Mouse (Mus musculus) heart, embryonic 13.5 days (tissue): ENCODE data around the gene Lrrc36. TPM values are rescaled to one million over a fixed set of nuclear protein-coding genes. Genes with fewer than 3 reads are reported as not detected.

ENCODE experiments used
- ATAC-seq: fragments of 200-750 bp; cut with Nextera tagmentation; 2 replicates; pipeline ENCODE4 v1.8.0; 2017; ENCODE audit warnings: moderate TSS enrichment; ENCODE audit not compliant: insufficient number of reproducible peaks, low FRiP score, low TSS enrichment; ENCODE audit errors: extremely low read depth
- H3K27ac ChIP-seq: fragments of 300-500 bp; sonication (generic); replicated peaks from 2 replicates; pipeline ENCODE4 v1.5.1; 2015; ENCODE audit warnings: moderate library complexity, mild to moderate bottlenecking, inconsistent platforms
- H3K27me3 ChIP-seq: fragments of 300-500 bp; sonication (generic); replicated peaks from 2 replicates; pipeline ENCODE4 v1.6.1; 2015; ENCODE audit warnings: mild to moderate bottlenecking, inconsistent platforms
- H3K36me3 ChIP-seq: fragments of 300-500 bp; sonication (generic); 2 replicates; pipeline ENCODE4 v1.6.1; 2015; ENCODE audit warnings: mild to moderate bottlenecking, inconsistent platforms
- H3K4me1 ChIP-seq: fragments of 300-500 bp; sonication (generic); 2 replicates; pipeline ENCODE4 v1.6.1; 2015; ENCODE audit warnings: inconsistent platforms
- H3K4me2 ChIP-seq: fragments of 300-500 bp; sonication (generic); 2 replicates; pipeline ENCODE4 v1.6.1; 2015; ENCODE audit warnings: inconsistent platforms, mild to moderate bottlenecking, moderate library complexity
- H3K4me3 ChIP-seq: fragments of 300-500 bp; sonication (generic); 2 replicates; pipeline ENCODE4 v1.5.1; 2015; ENCODE audit warnings: moderate library complexity, mild to moderate bottlenecking, inconsistent platforms
- H3K9ac ChIP-seq: fragments of 300-500 bp; sonication (generic); 2 replicates; pipeline ENCODE4 v1.6.1; 2015; ENCODE audit warnings: inconsistent platforms, mild to moderate bottlenecking, moderate library complexity
- H3K9me3 ChIP-seq: fragments of 300-500 bp; sonication (generic); 2 replicates; pipeline ENCODE4 v1.6.1; 2016; ENCODE audit warnings: inconsistent platforms
- WGBS: fragments of 180-500 bp; shearing (Covaris S2); methylation state at CpG from one replicate; pipeline ENCODE4 v1.1.7; 2015; ENCODE audit warnings: mixed read lengths; 5-methylcytosine and 5-hydroxymethylcytosine counted together
- polyA plus RNA-seq: library from polyadenylated mRNA; unstranded; fragments of >200 nt; fragmentation: Nextera tagmentation; extraction: Ambion mirVana; gene quantifications from 2 replicates; pipeline ENCODE4 v1.2.1, GENCODE M21; 2015

Gene Lrrc36
- polyA plus RNA-seq, 1 experiment from 2014 or later = 0.08 TPM

DNA sequence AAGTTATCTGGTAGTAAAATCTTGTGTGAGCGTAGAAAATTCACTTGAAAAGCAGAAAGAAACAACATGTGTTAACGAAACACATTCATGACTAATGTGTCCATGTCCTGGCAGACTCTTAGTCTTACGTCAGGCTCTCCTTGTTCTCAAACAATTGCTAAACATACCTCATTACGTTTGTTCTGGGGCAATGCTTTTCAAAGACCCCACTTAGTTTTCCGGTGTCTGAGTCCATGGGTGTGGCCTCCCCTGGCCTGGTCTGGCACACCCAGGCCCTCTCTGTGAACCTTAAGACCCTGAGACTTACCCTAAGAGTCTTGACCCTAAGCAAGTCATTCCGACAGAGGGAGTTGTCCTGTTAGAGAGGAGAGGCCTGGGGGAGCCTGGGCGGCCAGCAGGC is 19.5 kb upstream of the Lrrc36 start:
- H3K4me2 ChIP-seq = no peak overlapping the region
- ATAC-seq = no peak
- H3K27me3 ChIP-seq = peaks cover 69% of the 10 kb centered on the region
- no peak overlapping the region for H3K4me3 ChIP-seq
- H3K27ac ChIP-seq = no peak overlapping the region
- no peak overlapping the region for H3K9ac ChIP-seq
- H3K9me3 ChIP-seq = no peaks in the 10 kb centered on the region
- H3K36me3 ChIP-seq = no peaks in the 10 kb centered on the region
- H3K4me1 ChIP-seq = peaks cover 8% of the 10 kb centered on the region
- 79% methylated on average over 7 of the region's 7 CpGs for WGBS

DNA sequence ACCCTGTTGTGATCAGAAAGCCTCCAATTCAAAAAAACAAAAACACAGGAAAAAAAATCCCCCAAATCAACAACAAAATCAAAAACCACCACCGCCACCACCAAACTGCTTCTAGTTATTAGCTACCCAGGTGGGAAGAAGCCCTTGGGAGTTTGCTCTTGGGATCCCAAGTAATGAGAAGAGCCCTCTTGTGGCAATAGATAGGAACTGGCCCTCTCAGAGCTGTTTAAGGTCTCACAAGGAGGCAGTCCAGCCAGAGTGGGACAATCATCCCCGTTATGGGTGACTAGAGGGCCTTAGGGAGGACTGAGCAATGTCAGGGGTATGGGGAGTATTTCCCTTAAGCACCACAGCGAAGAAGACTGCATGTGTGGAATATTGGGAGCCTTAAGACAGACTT is 15.6 kb upstream of the Lrrc36 start:
- no peak overlapping the region for H3K4me3 ChIP-seq
- H3K27ac ChIP-seq = no peak overlapping the region
- peaks cover 7% of the 10 kb centered on the region for H3K4me1 ChIP-seq
- 25% methylated on average over 3 of the region's 3 CpGs for WGBS
- H3K27me3 ChIP-seq = peaks cover 39% of the 10 kb centered on the region
- H3K9ac ChIP-seq = no peak overlapping the region
- H3K9me3 ChIP-seq = no peaks in the 10 kb centered on the region; the same call in 1 of the 2 replicates
- H3K36me3 ChIP-seq = no peaks in the 10 kb centered on the region
- no peak for ATAC-seq
- H3K4me2 ChIP-seq = no peak overlapping the region

DNA sequence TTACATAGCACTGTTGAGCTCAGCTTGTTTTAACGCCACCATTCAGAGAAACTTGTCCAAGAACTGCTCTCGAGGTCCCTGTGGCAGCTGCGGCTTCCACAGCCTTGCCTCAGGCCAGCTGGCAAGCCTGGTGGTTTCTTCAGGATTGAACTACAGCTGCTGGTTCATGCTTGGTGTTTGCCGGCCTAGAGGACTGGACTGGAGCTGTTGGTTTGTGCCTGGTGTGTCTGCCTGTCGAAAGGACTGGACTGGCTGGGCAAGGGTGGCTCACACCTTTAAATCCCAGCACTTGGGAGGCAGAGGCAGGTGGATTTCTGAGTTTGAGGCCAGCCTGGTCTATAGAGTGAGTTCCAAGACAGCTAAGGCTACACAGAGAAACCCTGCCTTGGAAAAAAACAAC is 13.4 kb upstream of the Lrrc36 start:
- WGBS = 83% methylated on average over 5 of the region's 5 CpGs
- no peaks in the 10 kb centered on the region; the same call in 1 of the 2 replicates for H3K9me3 ChIP-seq
- H3K4me3 ChIP-seq = no peak overlapping the region
- H3K4me1 ChIP-seq = no peaks in the 10 kb centered on the region
- H3K27ac ChIP-seq = no peak overlapping the region
- H3K9ac ChIP-seq = no peak overlapping the region
- peaks cover 23% of the 10 kb centered on the region for H3K27me3 ChIP-seq
- no peak for ATAC-seq
- H3K36me3 ChIP-seq = no peaks in the 10 kb centered on the region
- H3K4me2 ChIP-seq = no peak overlapping the region

DNA sequence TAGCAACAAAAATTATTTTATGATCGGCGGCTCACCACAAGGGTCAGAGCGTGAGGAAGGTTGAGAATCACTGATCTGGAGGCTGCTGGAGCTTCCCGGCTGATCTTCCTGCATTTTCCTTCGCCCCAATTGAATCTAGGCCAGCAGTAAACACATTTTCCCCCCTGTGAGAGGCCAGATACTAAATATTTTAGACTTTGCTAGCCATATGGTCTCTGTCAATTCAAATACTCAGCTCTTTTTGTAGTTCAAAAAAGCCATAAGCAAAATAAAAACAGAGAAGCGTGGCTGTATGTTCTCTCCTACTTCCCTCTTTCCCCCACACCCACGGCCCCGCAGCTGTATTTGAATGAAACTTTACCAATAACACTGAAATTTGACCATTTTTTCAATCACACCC is 9.9 kb upstream of the Lrrc36 start:
- Histone ChIP-seq H3K9me3 (no peaks in the 10 kb centered on the region; the same call in 1 of the 2 replicates), H3K36me3 (no peaks in the 10 kb centered on the region), H3K4me2 (no peak overlapping the region), H3K27ac (no peak overlapping the region), H3K9ac (no peak overlapping the region), H3K4me1 (no peaks in the 10 kb centered on the region), H3K4me3 (no peak overlapping the region), H3K27me3 (0 out of 2 replicates have a peak, but pooled peaks cover 4% of the 10 kb centered on the region)
- ATAC-seq = no peak
- WGBS = 78% methylated on average over 8 of the region's 8 CpGs

DNA sequence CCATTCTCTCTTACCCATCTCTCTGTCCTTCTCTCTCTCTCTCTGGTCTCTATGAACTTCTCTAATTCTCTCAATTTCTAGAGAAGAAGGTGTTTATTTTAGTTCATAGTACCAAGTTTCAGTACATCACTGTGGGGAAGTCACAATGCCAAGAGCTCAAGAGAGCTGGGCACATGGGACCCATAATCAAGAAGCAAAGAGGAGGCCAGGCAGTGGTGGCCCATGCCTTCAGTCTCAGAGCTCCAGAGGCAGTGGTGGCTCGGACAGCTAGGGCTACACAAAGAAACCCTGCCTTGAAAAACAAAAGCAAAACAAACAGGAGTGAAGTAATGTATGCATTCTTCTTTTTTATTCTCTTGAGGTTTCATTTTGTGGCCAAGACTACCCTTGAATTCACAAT is 8.9 kb upstream of the Lrrc36 start:
- 69% methylated on average over 1 of the region's 1 CpGs for WGBS
- Histone ChIP-seq H3K9me3 (no peaks in the 10 kb centered on the region; the same call in 1 of the 2 replicates), H3K9ac (no peak overlapping the region), H3K36me3 (no peaks in the 10 kb centered on the region), H3K27ac (no peak overlapping the region), H3K27me3 (no peaks in the 10 kb centered on the region), H3K4me2 (no peak overlapping the region), H3K4me3 (no peak overlapping the region), H3K4me1 (no peaks in the 10 kb centered on the region)
- ATAC-seq = no peak

DNA sequence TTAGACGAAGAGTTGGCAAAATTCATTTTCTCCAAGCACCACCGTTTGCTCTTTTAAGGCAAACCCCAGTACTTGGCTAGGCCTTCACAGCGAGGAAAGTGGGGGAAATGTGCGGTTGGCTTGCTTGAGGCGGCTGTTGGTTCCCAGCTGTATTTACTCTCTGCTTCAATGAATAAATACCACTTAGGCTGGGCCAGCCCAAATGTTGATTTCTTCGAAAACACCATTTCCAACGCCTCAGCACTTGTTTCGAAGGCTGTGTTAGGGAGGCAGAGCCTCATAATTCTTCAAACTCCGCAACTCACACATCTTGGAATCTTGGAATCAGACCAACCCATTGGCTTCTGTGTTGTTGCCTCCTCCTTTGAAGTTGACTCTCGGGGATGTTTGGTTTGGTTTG is 7.0 kb upstream of the Lrrc36 start:
- H3K4me3 ChIP-seq = no peak overlapping the region
- 70% methylated on average over 10 of the region's 10 CpGs for WGBS
- ATAC-seq = no peak
- no peaks in the 10 kb centered on the region for H3K9me3 ChIP-seq
- no peak overlapping the region for H3K4me2 ChIP-seq
- no peak overlapping the region for H3K9ac ChIP-seq
- no peaks in the 10 kb centered on the region for H3K36me3 ChIP-seq
- H3K27ac ChIP-seq = no peak overlapping the region
- H3K27me3 ChIP-seq = no peaks in the 10 kb centered on the region
- H3K4me1 ChIP-seq = no peaks in the 10 kb centered on the region

DNA sequence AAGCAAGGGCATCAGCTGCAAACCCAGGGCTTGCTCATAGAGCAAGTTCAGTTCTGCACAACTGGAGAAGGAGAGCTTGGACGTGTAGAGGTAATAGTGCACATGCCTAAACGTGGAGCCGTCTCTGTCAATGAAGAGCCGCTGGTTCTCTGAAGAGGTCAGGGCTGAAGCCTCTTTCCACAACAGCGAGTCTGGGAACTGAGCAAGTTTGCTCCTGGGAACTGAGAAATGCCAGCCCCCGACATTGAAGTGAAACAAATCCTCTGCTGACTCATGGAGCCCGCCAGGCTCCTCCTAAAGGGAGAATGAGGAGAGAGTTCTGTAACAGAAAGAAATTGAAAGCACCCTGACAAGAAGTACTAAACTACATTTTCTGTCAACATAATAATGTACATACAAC is 5.0 kb upstream of the Lrrc36 start:
- Histone ChIP-seq H3K9me3 (no peaks in the 10 kb centered on the region), H3K9ac (no peak overlapping the region), H3K4me1 (peaks cover 2% of the 10 kb centered on the region), H3K4me3 (no peak overlapping the region), H3K27me3 (peaks cover 13% of the 10 kb centered on the region), H3K36me3 (no peaks in the 10 kb centered on the region), H3K27ac (no peak overlapping the region), H3K4me2 (no peak overlapping the region)
- WGBS = 48% methylated on average over 7 of the region's 7 CpGs
- ATAC-seq = no peak

DNA sequence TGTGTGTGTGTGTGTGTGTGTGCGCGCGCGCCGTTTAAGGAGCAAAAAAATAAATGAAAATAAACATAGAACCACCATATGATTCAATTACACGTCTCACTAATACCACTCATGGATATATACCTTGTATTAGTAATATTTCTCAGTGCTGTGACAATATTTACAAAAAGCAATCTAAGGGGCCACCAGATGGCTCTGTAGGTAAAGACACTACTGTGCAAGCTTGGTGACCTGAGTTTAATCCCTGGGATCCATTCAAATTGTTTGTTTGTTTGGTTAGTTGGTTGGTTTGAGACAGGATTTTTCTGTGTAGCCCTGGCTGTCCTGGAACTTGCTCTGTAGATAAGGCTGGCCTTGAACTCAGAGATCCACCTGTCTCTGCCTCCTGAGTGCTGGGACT is 3.4 kb upstream of the Lrrc36 start:
- H3K4me2 ChIP-seq = no peak overlapping the region
- H3K4me3 ChIP-seq = no peak overlapping the region
- no peaks in the 10 kb centered on the region for H3K36me3 ChIP-seq
- WGBS = 91% methylated on average over 6 of the region's 6 CpGs
- peaks cover 29% of the 10 kb centered on the region for H3K27me3 ChIP-seq
- H3K9ac ChIP-seq = no peak overlapping the region
- no peak overlapping the region for H3K27ac ChIP-seq
- H3K4me1 ChIP-seq = peaks cover 7% of the 10 kb centered on the region
- no peak for ATAC-seq
- no peaks in the 10 kb centered on the region for H3K9me3 ChIP-seq

DNA sequence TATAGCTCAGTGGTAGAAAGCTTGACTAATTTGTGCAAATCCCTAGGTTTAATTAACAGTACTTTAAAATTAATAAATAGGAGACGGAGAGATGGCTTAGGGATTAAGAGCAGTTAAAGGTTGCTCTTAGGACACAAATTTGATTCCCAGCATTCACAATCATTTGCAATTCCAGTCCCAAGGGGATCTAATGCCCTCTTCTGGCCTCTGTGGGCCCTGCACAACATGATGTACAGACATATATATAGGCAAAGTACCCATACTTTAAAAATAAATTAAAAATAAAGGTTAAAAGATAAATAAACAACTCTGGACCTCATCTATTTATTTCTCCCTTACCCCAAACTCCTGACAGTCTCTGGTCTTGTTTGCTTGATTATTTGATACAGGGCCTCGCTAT is 5.6 kb downstream of the Lrrc36 start:
- Histone ChIP-seq H3K27me3 (peaks cover 27% of the 10 kb centered on the region), H3K36me3 (no peaks in the 10 kb centered on the region), H3K4me2 (no peak overlapping the region), H3K9me3 (peaks cover 3% of the 10 kb centered on the region; the same call in 1 of the 2 replicates), H3K4me3 (no peak overlapping the region), H3K4me1 (no peaks in the 10 kb centered on the region), H3K9ac (no peak overlapping the region), H3K27ac (no peak overlapping the region)
- 70% methylated on average over 2 of the region's 2 CpGs for WGBS
- no peak for ATAC-seq

DNA sequence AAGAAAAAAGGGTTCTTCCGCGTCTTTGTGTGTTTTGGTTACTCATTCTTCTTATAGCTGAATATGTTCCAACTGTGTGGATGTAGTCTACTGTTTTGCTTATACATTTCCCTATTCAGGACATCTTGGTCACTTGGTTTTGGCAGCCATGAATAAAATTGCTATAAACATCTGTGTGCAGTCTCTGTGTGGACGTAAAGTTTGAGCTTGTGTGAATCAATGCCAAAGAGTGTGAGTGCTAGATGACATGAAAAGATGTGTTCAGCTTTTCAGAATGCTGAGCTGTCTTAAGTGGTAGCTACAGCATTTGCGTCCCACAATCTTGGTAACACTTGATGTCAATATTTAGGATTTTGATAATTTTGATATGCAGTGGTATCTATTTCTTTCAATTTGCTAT is 6.4 kb downstream of the Lrrc36 start:
- no peak overlapping the region for H3K27ac ChIP-seq
- 77% methylated on average over 4 of the region's 4 CpGs for WGBS
- peaks cover 3% of the 10 kb centered on the region; the same call in 1 of the 2 replicates for H3K9me3 ChIP-seq
- no peak overlapping the region for H3K4me2 ChIP-seq
- H3K9ac ChIP-seq = no peak overlapping the region
- H3K36me3 ChIP-seq = no peaks in the 10 kb centered on the region
- H3K4me1 ChIP-seq = no peaks in the 10 kb centered on the region
- ATAC-seq = no peak
- H3K4me3 ChIP-seq = no peak overlapping the region
- peaks cover 19% of the 10 kb centered on the region for H3K27me3 ChIP-seq

DNA sequence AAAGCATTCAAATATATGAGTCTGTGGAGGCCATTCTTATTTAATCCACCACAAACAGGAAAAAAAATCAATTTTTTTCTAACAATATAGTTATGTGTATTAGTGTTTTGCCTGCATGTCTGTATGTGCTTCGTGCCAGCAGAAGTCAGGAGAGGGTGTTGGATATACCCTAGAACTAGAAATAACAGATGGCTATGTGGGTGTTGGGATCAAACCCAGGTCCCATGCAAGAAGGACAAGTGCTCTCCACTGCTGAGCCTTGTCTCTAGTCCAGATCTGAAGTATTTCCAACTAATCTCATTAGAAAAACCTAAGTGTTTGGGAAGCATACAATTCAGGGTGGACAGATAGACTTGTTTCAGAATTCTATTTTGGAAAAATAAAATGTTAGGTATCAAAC is 8.6 kb downstream of the Lrrc36 start:
- no peaks in the 10 kb centered on the region for H3K4me1 ChIP-seq
- H3K9ac ChIP-seq = no peak overlapping the region
- no peak overlapping the region for H3K27ac ChIP-seq
- H3K27me3 ChIP-seq = peaks cover 7% of the 10 kb centered on the region
- H3K36me3 ChIP-seq = no peaks in the 10 kb centered on the region
- H3K4me2 ChIP-seq = no peak overlapping the region
- no peak overlapping the region for H3K4me3 ChIP-seq
- peaks cover 1% of the 10 kb centered on the region; the same call in 1 of the 2 replicates for H3K9me3 ChIP-seq
- 54% methylated on average over 1 of the region's 1 CpGs for WGBS
- no peak for ATAC-seq

DNA sequence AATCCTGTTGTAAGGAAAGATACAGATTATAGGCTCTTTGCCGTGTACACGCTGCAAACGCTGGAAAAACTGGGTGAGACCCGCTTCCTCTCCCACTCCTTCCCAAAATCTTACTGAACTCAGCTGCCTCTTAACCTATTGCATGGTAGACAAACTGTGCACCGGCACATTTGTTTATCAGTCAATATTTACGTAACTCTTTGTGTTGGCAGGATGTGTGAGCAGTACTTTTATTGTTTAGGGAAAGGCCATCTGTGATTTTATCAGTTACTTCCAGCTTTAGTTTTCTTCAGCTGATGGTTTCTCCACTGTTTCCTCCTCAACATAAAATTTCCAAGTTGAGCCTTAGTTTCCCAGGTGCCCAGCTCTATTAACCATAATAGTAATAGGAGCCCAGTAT is 13.5 kb downstream of the Lrrc36 start:
- Histone ChIP-seq H3K9ac (no peak overlapping the region), H3K27ac (no peak overlapping the region), H3K27me3 (peaks cover 3% of the 10 kb centered on the region; the same call in 1 of the 2 replicates), H3K36me3 (no peaks in the 10 kb centered on the region), H3K4me2 (no peak overlapping the region), H3K9me3 (no peaks in the 10 kb centered on the region), H3K4me3 (no peak overlapping the region), H3K4me1 (no peaks in the 10 kb centered on the region)
- WGBS = 57% methylated on average over 6 of the region's 6 CpGs
- ATAC-seq = no peak
